Mouse (Mus musculus): ENCODE results near the gene Armc12. TPM values are rescaled to one million over a fixed set of nuclear protein-coding genes. Genes with fewer than 3 reads are reported as not detected.

Gene Armc12
- polyA plus RNA-seq, 1 experiment from 2014 or later, result not detected

DNA sequence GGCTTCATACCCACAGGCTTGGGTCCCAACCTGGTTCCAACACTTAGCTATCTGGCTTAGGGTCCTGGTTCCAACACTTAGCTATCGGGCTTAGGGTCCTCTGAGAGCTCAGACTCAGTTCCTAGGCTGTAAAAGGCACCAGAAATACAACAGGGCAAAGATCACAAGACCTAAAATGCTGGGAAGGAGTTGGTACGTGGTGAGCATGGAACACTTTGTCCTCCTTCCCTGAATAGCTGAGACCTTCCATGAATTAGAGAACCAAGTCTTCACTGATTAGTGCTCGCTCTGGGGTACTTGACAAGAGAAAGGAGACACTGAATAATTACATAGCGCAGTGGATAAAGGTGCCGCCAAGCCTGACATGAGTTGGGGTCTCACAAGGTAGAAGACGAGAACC lies 8.7 kb upstream of the Armc12 start:
- no peak for ATAC-seq (replicated peaks; ENCODE audit: low FRiP score)
- H3K4me2 ChIP-seq (ENCODE audit: low read depth, low read length, severe bottlenecking), result peak overlapping the region; percentile 76
- no peaks in the 10 kb centered on the region for H3K36me3 ChIP-seq (ENCODE audit: control insufficient read depth, insufficient read depth, low read length)
- H3K27ac ChIP-seq (ENCODE audit: low read depth, low read length), result no peak overlapping the region
- no peaks in the 10 kb centered on the region for H3K9me3 ChIP-seq (ENCODE audit: control insufficient read depth, low read length)
- H3K4me3 ChIP-seq (ENCODE audit: low read depth, low read length), result peak overlapping the region; percentile 48
- peaks cover 8% of the 10 kb centered on the region for H3K27me3 ChIP-seq (ENCODE audit: control insufficient read depth, insufficient read depth, low read length)
- 34% methylated on average over 6 of the region's 6 CpGs for WGBS
- H3K4me1 ChIP-seq (replicated peaks; ENCODE audit: control insufficient read depth, insufficient read depth, low read length), result peaks cover 13% of the 10 kb centered on the region
- no peak overlapping the region for H3K9ac ChIP-seq (ENCODE audit: low read length)
- DNase-seq (ENCODE audit: low spot score), result no peak

DNA sequence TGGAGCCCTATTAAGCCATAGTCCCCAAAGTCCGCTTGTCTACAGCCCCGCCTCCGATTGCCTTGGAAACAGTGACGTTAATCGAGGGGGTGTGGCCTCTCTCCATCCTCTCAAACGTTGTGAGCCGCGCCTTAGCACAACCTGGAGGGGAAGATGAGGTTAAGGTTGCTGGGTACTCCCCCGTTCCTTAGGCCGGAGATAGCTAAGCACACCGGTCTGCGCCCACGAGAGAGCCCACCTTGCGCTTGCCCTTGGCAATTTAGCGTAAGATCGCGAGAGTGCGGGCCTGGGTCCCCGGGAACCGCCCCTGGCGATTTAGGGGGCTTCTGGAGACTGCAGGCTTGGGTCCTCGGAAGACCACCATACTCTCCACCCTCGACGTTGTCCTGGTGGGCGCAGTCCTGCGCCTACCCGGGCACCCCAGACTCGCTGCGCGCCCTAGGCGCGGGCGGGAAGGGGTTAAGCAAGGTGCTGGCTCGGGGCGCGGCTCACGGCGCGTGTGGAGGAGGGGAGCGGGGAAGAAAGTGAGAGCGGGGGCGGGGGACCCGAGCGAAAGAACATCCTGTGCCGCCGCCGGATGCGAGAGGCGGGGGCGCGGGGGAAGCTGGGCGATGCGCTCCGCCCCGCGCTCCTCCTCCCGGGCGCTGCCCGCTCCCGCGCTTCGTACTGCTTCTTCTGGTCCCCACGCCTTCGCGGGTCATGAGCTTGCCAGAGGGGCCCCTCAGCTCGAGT lies 7.8 kb upstream of the Armc12 start:
- ATAC-seq (replicated peaks; ENCODE audit: low FRiP score), result peak; percentile 83

DNA sequence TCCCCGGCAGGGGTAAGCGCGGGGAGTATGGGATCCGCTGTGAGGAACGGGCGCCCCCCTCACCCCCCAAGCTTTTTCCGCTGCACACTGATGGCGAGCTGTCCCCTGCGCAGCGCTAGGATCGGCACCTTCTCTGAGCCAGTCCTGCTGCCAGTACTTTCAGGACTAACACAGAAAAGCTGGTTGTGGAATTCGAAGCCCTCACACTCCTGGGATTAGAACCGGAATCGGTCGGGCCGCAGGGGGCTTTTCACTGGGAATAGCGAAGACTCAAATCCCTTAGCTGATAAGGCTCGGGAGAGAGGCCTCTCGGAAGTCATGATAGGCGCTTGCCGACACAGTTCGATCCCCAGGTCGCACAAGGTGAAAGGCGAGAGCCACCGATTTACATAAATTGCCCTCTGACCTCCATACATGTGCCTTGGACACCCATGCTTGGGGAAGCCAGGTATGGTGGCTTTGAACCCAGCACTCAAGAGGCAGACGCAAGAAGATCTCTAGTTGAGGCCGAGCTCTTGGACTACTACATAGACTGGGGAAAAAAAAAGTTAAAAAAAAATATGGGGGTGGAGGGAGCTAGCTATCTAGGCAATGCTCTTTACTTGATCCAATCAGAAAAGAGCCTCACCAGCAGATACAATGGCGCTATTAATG lies 7.1 kb upstream of the Armc12 start:
- peak overlapping the region; percentile 48 for H3K4me3 ChIP-seq (ENCODE audit: low read depth, low read length)
- 5% methylated on average over 28 of the region's 28 CpGs for WGBS
- H3K27me3 ChIP-seq (ENCODE audit: control insufficient read depth, insufficient read depth, low read length), result peaks cover 6% of the 10 kb centered on the region
- peak overlapping the region; percentile 56 for H3K9ac ChIP-seq (ENCODE audit: low read length)
- ATAC-seq (replicated peaks; ENCODE audit: low FRiP score), result peak; percentile 30; the same call in 1 of the 2 replicates
- no peak for DNase-seq (ENCODE audit: low spot score)
- H3K4me1 ChIP-seq (replicated peaks; ENCODE audit: control insufficient read depth, insufficient read depth, low read length), result peaks cover 3% of the 10 kb centered on the region; the same call in 1 of the 2 replicates
- no peak overlapping the region for H3K27ac ChIP-seq (ENCODE audit: low read depth, low read length)
- H3K4me2 ChIP-seq (ENCODE audit: low read depth, low read length, severe bottlenecking), result peak overlapping the region; percentile 76
- H3K36me3 ChIP-seq (ENCODE audit: control insufficient read depth, insufficient read depth, low read length), result no peaks in the 10 kb centered on the region
- H3K9me3 ChIP-seq (ENCODE audit: control insufficient read depth, low read length), result no peaks in the 10 kb centered on the region

More for the DNA sequence above, 7.8 kb upstream of the Armc12 start:
- DNase-seq (ENCODE audit: low spot score), result peak; percentile 91
- H3K9ac ChIP-seq (ENCODE audit: low read length), result peak overlapping the region; percentile 56
- H3K4me1 ChIP-seq (replicated peaks; ENCODE audit: control insufficient read depth, insufficient read depth, low read length), result peaks cover 8% of the 10 kb centered on the region
- H3K27ac ChIP-seq (ENCODE audit: low read depth, low read length), result peak overlapping the region; percentile 46
- under 1% methylated on average over 52 of the region's 66 CpGs for WGBS
- no peaks in the 10 kb centered on the region for H3K9me3 ChIP-seq (ENCODE audit: control insufficient read depth, low read length)
- H3K4me3 ChIP-seq (ENCODE audit: low read depth, low read length), result peak overlapping the region; percentile 48
- no peaks in the 10 kb centered on the region for H3K36me3 ChIP-seq (ENCODE audit: control insufficient read depth, insufficient read depth, low read length)
- peaks cover 6% of the 10 kb centered on the region for H3K27me3 ChIP-seq (ENCODE audit: control insufficient read depth, insufficient read depth, low read length)
- peak overlapping the region; percentile 76 for H3K4me2 ChIP-seq (ENCODE audit: low read depth, low read length, severe bottlenecking)

DNA sequence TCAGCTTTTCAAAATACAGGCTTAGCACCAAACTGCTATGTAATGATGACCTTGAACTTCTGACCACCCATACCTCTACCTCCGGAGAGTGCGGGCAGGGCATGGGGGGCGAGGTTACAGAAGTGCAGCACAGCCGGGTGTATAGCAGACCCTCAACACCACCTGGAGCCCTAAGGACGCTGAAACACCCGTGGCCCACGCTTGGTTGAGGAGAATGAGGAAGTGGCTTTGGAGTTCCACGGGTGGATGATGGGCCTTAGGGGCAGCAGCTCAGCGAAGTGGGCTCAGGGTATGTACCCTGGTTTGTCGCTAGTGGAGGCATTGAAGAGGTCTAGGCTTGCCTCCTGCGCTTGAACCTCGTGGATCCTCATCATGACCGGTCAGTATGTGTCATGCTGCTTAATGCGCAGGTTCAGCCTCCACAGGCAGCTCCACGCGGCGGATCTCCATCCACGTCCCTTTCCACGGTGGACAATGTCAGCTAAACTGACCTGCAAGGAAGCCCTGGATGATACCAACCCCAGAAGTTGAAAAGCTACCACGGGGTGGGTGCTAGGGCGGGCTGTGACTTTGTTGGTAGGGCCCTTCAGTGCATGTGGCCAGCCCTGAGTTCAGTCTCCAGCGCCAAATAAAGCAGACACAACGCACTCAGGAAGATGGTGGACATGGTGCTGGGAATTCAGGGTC lies 6.5 kb upstream of the Armc12 start:
- ATAC-seq (replicated peaks; ENCODE audit: low FRiP score) (no peak), DNase-seq (ENCODE audit: low spot score) (no peak)
- H3K27ac ChIP-seq (ENCODE audit: low read depth, low read length), result no peak overlapping the region
- WGBS, result 87% methylated on average over 23 of the region's 23 CpGs
- H3K9ac ChIP-seq (ENCODE audit: low read length), result no peak overlapping the region
- H3K36me3 ChIP-seq (ENCODE audit: control insufficient read depth, insufficient read depth, low read length), result no peaks in the 10 kb centered on the region
- no peaks in the 10 kb centered on the region; the same call in 1 of the 2 replicates for H3K4me1 ChIP-seq (replicated peaks; ENCODE audit: control insufficient read depth, insufficient read depth, low read length)
- H3K27me3 ChIP-seq (ENCODE audit: control insufficient read depth, insufficient read depth, low read length), result peaks cover 3% of the 10 kb centered on the region
- no peak overlapping the region for H3K4me3 ChIP-seq (ENCODE audit: low read depth, low read length)
- no peaks in the 10 kb centered on the region for H3K9me3 ChIP-seq (ENCODE audit: control insufficient read depth, low read length)
- H3K4me2 ChIP-seq (ENCODE audit: low read depth, low read length, severe bottlenecking), result no peak overlapping the region

DNA sequence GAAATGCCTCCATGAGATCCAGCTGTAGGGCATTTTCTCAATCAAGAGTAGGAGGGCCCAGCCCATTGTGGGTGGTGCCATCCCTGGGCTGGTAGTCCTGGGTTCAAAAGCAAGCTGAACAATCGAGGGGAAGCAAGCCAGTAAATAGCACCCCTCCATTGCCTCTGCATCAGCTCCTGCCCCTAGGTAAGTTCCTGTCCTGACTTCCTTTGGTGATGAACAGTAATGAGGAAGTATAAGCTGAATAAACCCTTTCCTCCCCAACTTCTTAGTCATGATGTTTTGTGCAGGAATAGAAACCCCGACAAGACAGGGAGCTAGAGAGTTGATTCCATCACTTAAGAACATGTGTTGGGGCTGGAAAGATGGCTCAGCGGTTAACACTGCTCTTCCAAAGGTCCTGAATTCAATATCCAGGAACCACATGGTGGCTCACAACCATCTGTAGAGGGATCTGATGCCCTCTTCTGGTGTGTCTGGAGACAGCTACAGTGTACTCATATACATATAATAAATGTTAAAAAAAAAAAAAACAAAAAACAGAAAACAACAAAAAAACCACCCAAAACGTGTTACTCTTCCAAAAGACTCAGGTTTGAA lies 5.7 kb upstream of the Armc12 start:
- Histone ChIP-seq H3K27me3 (ENCODE audit: control insufficient read depth, insufficient read depth, low read length) (peaks cover 3% of the 10 kb centered on the region), H3K36me3 (ENCODE audit: control insufficient read depth, insufficient read depth, low read length) (no peaks in the 10 kb centered on the region), H3K4me1 (replicated peaks; ENCODE audit: control insufficient read depth, insufficient read depth, low read length) (no peaks in the 10 kb centered on the region; the same call in 1 of the 2 replicates), H3K27ac (ENCODE audit: low read depth, low read length) (no peak overlapping the region), H3K9me3 (ENCODE audit: control insufficient read depth, low read length) (no peaks in the 10 kb centered on the region), H3K4me3 (ENCODE audit: low read depth, low read length) (no peak overlapping the region), H3K4me2 (ENCODE audit: low read depth, low read length, severe bottlenecking) (no peak overlapping the region), H3K9ac (ENCODE audit: low read length) (no peak overlapping the region)
- DNase-seq (ENCODE audit: low spot score) (no peak), ATAC-seq (replicated peaks; ENCODE audit: low FRiP score) (no peak)
- WGBS, result 84% methylated on average over 4 of the region's 4 CpGs

DNA sequence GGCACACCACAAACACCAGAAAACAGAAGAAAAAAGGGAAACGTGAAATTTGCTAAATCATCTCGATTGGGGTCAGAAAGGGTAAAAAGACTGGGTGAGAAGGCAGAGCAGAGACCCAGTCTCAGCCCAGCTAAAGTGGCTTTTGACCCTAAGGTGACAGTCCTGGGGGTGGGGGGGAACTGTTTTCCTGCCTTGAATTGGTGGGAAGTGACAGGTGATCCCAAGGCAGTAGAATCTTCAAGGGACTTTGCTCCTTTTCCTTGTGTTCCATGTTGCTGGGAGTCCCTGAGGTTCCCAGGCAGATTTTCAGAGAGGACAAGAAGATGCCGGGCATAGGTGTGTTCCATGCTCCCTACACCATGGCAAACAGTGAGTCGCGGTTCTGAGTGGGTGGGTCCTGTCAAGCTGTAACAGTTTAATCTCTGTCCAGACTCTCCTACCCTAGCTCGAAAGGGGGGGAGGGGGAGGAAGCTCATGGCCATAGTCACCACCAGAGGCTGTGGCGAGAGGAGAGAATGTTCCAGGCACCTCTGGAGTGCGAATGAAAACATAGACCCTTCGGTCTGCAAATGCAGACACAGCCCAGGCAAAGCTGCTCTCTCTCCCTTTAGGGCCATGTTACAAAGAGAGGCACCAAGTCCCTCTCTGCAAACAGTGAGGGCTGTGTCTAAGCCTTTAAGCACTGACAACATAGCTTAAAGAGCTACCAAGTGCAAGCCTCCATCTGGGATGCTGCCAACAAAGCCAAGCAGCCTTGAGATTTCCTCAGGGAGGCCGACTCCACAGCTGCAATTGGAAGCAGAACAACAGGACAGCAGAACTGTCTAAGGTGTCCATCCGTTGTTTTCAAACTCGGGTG lies 3.2 kb upstream of the Armc12 start:
- H3K9ac ChIP-seq (ENCODE audit: low read length), result no peak overlapping the region
- no peaks in the 10 kb centered on the region; the same call in 1 of the 2 replicates for H3K27me3 ChIP-seq (ENCODE audit: control insufficient read depth, insufficient read depth, low read length)
- WGBS, result 50% methylated on average over 12 of the region's 12 CpGs
- H3K4me1 ChIP-seq (replicated peaks; ENCODE audit: control insufficient read depth, insufficient read depth, low read length), result no peaks in the 10 kb centered on the region; the same call in 1 of the 2 replicates
- DNase-seq (ENCODE audit: low spot score) (no peak), ATAC-seq (replicated peaks; ENCODE audit: low FRiP score) (no peak)
- no peak overlapping the region for H3K27ac ChIP-seq (ENCODE audit: low read depth, low read length)
- no peak overlapping the region for H3K4me3 ChIP-seq (ENCODE audit: low read depth, low read length)
- H3K4me2 ChIP-seq (ENCODE audit: low read depth, low read length, severe bottlenecking), result no peak overlapping the region
- H3K9me3 ChIP-seq (ENCODE audit: control insufficient read depth, low read length), result no peaks in the 10 kb centered on the region
- no peaks in the 10 kb centered on the region for H3K36me3 ChIP-seq (ENCODE audit: control insufficient read depth, insufficient read depth, low read length)

DNA sequence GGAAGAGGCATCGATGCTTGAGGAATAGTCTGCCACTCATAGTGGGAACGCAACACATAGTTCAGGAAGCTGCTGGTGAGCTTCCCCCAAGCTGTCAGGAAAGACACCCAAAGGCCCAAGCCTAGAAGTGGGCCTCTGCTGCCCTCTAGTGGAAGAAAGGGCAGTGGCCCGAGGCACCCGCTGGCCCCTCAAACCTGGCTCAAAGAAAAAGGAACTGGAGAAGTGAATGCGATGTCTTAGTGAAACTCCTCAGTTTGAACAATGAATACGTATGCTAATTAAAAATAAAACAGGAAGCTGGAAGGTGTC lies 2.6 kb upstream of the Armc12 start:
- Histone ChIP-seq H3K36me3 (ENCODE audit: control insufficient read depth, insufficient read depth, low read length) (no peaks in the 10 kb centered on the region), H3K4me2 (ENCODE audit: low read depth, low read length, severe bottlenecking) (no peak overlapping the region), H3K27me3 (ENCODE audit: control insufficient read depth, insufficient read depth, low read length) (no peaks in the 10 kb centered on the region; the same call in 1 of the 2 replicates), H3K9ac (ENCODE audit: low read length) (no peak overlapping the region), H3K4me1 (replicated peaks; ENCODE audit: control insufficient read depth, insufficient read depth, low read length) (no peaks in the 10 kb centered on the region; the same call in 1 of the 2 replicates), H3K4me3 (ENCODE audit: low read depth, low read length) (no peak overlapping the region), H3K9me3 (ENCODE audit: control insufficient read depth, low read length) (no peaks in the 10 kb centered on the region), H3K27ac (ENCODE audit: low read depth, low read length) (no peak overlapping the region)
- ATAC-seq (replicated peaks; ENCODE audit: low FRiP score) (no peak), DNase-seq (ENCODE audit: low spot score) (peak; percentile 90)
- WGBS, result 7% methylated on average over 6 of the region's 6 CpGs

DNA sequence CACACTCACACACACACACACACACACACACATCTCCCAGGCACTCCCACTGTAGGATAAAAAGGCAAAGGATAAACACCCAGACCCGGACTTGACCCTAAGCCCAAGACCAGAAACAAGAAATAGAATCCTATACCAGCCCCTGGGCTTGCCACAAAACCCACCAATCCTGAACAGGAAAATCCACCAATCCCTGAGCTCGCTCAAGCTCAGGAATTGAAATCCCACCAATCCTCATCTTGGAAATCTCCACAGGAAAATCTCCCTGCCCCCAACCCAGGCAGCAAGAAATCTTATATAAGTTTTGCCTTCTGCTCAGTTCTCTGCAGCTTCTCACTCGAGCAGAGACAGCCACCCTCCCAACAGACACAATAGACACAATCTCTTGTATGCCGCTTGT lies 1.5 kb upstream of the Armc12 start:
- H3K4me3 ChIP-seq (ENCODE audit: low read depth, low read length), result no peak overlapping the region
- H3K27ac ChIP-seq (ENCODE audit: low read depth, low read length), result no peak overlapping the region
- H3K9me3 ChIP-seq (ENCODE audit: control insufficient read depth, low read length), result no peaks in the 10 kb centered on the region
- WGBS, result 73% methylated on average over 4 of the region's 4 CpGs
- no peaks in the 10 kb centered on the region for H3K36me3 ChIP-seq (ENCODE audit: control insufficient read depth, insufficient read depth, low read length)
- no peak overlapping the region for H3K9ac ChIP-seq (ENCODE audit: low read length)
- no peaks in the 10 kb centered on the region for H3K4me1 ChIP-seq (replicated peaks; ENCODE audit: control insufficient read depth, insufficient read depth, low read length)
- ATAC-seq (replicated peaks; ENCODE audit: low FRiP score) (no peak), DNase-seq (ENCODE audit: low spot score) (no peak)
- H3K4me2 ChIP-seq (ENCODE audit: low read depth, low read length, severe bottlenecking), result no peak overlapping the region
- H3K27me3 ChIP-seq (ENCODE audit: control insufficient read depth, insufficient read depth, low read length), result no peaks in the 10 kb centered on the region
